Mouse (Mus musculus): Measurements from ENCODE around the gene Fscn3.

Gene Fscn3

DNA sequence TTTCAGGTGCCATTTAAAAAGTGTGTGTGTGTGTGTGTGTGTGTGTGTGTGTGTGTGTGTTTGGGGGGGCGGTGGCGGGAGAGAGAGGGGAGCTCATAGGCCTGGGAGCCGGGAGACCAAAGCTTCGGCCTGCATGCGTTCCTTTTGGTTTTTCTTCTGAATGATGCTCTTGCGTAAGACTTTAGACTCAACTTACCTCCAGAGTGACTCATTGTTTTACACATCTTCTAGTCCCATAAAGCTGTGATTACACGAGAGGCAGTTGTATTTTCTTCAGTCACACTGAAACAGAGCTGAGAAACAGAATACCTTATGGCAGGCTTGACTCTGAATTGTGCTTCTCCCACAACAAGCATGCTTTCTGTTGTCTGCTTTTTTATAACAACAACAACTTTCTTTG, 59.3 kb downstream of the Fscn3 start:
- DNase-seq (ENCODE audit: low spot score): no peak
